Mouse (Mus musculus) splenic B cell, adult 2 months (primary cell): Measurements from ENCODE around the gene Fat2.
A peak's percentile ranks its signal among the peaks of the same experiment; 100 is the strongest.

Source experiments
- DNase-seq: peaks from one replicate; pipeline ENCODE4 v3.0.0-alpha.2; 2011; ENCODE audit warnings: low read depth, low spot score
- H3K27me3 ChIP-seq: 2 replicates; pipeline ENCODE4 v1.6.1; 2012; ENCODE audit warnings: mild to moderate bottlenecking, low read length, moderate library complexity, mixed read lengths; ENCODE audit not compliant: control insufficient read depth, poor library complexity, insufficient read depth, severe bottlenecking
- H3K36me3 ChIP-seq: 2 replicates; pipeline ENCODE4 v1.6.1; 2012; ENCODE audit warnings: mild to moderate bottlenecking, low read length, moderate library complexity, mixed read lengths; ENCODE audit not compliant: control insufficient read depth, poor library complexity, insufficient read depth, severe bottlenecking

Gene Fat2

DNA sequence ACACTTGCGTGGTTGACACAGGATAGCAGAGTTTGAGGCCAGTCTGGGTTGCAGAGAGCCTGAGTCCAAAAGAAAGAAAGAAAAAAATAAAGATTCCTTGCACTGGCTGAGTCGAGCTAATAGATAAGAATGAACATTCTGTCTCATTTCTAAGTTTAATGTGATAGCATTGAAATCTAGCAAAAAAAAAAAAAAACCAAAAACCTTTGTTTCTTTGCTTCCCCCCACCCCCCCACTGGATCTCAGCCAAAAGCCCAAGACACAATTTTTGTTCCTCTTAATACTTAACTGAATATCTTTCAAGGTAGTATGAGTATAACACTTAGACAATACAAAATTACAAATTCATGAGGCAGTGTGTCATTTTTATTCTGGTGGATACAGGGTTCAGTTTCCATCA lies 127.3 kb downstream of the Fat2 start:
- H3K36me3 ChIP-seq: no peaks in the 10 kb centered on the region
- no peak for DNase-seq
- no peaks in the 10 kb centered on the region for H3K27me3 ChIP-seq

DNA sequence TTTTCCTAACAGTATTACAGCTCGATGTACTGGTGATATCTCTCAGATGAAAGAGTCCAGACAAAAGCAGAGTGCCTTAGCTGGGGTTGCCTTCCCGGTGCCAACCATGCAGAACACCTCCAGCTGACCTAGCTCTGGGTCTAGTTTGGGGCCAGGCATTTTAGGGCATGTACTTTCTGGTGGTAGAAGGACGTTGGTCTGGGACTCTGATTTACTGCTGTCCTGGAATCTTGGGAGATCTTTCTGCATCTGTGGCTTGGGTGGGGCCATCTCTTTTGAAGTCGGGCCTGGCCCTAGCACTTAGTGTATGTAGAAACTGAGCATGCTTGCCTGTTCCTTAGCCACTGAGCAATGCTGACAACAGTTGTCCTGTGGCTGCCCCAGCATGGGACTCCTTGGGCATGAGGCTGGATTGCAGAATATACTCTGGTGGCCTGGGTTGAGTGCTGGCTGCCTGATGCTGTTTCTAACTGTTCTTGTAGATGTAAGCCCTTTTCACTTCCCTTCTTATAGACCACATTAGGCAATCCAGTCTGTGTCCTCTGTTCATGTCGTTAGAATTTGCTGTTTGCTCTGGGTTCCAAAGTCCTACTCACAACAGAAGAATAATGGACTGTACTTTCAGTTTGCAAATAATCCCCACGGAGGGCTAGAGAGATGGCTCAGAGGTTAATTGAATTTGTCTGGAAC lies 128.2 kb downstream of the Fat2 start:
- peak; percentile 8 for DNase-seq
- Histone ChIP-seq H3K27me3 (no peaks in the 10 kb centered on the region), H3K36me3 (no peaks in the 10 kb centered on the region)

DNA sequence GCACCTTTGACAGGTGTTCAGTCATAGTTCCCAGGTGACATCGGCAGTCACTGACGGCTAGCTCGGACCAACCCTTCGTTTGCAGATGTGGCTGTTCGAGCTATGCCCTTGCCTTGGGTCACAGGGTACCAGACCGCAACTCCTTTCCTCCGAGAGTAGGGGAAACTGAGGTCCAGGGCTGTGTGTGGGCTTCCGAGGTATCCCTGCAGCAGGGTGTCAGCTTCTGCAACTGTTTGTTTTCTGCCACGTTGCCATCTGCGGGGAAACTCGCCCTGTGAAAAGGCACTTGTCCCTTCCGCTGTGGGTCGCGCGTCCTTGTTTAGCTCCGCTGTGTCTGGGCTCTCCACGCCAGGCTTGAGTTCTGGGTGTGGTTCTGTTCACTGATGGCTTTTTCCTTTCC lies 131.8 kb downstream of the Fat2 start:
- Histone ChIP-seq H3K36me3 (no peaks in the 10 kb centered on the region), H3K27me3 (no peaks in the 10 kb centered on the region)
- no peak for DNase-seq

DNA sequence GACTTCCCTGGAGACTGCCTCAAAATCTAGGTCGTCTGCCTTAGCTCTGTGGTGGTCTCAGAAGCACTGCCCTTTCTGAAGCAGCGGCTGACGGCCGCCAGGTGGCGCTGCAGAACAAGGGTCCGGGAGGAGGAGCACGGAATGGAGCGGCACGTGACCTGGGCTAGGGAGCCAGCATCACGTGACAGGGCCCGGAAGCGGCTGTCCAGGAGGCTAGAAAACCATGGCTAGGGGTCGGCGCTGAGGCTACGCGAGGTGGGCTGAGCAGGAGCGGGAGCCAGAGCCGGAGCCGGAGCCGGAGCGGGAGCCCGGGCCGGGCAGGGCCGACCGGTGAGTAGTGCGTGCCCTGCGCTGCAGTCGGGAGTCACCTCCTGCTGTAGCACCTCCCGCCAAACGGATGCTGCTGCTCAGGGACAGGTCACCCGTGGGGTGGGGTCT lies 132.2 kb downstream of the Fat2 start, which contains the start of gene Slc36a1:
TSS of gene Slc36a1 (plus strand) at position 192 of the 438 bp plus-strand sequence.
- Histone ChIP-seq H3K27me3 (no peaks in the 10 kb centered on the region), H3K36me3 (no peaks in the 10 kb centered on the region)
- DNase-seq: peak; percentile 96
